Mouse (Mus musculus): ENCODE measurements around the gene Ocm. TPM values are rescaled to one million over a fixed set of nuclear protein-coding genes. Genes with fewer than 3 reads are reported as not detected.
A peak's percentile ranks its signal among the peaks of the same experiment; 100 is the strongest.

The Ocm gene
- polyA plus RNA-seq, 2 experiments from 2014 or later, result not detected

DNA sequence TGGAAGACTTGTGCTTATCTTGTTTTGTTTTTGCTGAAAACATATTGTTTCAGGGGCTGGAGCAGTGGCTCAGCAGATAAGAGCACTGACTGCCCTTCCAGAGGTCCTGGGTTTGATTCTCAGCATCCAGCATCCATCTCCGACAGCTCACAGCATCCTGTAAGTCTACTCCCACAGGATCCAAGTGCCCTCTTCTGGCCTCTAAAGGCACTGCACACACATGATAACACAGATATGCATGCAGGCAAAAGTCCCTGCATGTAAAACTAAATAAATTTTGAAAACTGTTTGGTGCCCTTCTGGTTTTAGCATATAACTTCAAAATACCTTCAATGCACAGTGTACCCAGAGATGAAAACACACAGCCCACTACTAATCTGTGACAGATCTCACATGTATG lies 27.1 kb downstream of the Ocm start:
- no peak for ATAC-seq

- ATAC-seq, result no peak
These were observed 31.7 kb downstream of the Ocm start for GRCm38 (mm10) chr5:143994632-143995365.

- ATAC-seq, result no peak
These were observed 32.6 kb downstream of the Ocm start for GRCm38 (mm10) chr5:143993849-143994248.

DNA sequence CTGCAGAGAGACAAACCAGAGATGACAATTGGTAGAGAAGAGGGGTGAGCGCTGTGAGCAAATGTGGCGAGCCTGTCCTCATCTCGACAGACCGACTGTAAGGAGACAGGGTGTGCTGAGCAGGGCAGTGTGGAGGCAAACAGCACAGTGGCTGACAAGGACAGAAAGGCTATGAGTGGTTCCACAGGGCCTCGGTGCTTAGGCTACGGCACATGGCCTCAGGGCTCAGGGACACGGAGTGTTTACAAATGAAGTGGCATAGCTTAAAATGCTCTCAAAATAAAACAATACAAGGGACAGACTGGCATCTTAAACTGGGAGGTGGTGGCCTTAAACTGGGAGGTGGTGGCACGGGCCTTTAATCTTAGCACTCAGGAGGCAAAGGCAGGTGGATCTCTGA lies 33.2 kb downstream of the Ocm start:
- ATAC-seq, result no peak

DNA sequence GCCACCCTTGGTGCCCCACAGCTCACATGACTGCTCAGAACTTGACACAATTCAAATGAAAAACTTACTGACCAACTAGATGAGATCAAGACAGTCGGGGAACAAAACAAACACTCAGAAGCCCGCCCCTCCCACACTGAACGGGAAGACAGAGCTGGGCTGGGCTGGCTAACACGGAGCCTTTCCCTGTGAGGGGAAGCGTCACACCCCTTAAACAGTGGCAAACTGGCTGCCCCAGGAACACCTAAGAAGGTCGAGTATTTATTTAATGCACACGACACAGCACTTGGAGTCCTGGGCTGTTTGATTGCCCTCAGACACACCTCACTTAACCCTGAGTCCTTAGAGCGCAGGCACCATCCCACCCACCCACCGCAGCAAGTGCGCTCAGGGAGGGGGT lies 33.8 kb downstream of the Ocm start:
- ATAC-seq, result no peak

DNA sequence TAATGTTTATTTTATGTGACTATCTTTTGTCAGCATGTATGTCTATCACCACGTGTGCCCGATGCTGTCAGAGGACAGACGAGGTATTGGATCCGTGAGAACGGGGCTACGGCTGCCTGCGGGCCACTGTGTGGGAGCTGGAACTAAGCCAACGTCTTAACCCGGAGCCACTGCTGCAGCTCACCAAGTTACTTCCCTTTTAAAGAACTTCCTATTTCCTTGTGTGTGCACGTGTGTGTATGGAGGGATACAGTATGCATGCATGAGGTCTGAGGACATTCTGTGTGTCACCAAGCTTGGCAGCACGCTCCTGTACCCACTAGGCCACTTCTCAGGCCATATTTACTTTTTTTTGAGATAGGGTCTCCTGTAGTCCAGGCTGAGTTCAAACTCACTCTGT lies 36.4 kb downstream of the Ocm start:
- no peak for ATAC-seq

DNA sequence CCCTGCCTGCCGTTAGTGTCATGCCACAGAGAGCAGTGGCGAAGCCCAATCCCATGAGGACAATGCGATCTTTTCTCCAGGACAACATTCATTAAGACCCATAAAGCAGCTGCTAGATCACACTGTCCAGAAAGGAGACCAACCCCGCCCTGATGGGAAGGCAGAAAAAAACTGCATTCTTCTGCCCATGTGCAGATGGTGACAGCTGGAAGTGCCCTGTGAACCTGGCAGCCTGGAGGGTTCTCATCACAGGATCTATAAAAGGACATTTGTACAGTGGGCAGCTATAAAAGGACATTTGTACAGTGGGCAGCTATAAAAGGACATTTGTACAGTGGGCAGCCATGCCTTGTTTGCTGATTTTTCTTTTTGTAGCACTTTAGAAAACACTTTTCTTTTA lies 37.4 kb downstream of the Ocm start:
- no peak for ATAC-seq

- ATAC-seq, result no peak
These were observed 38.9 kb downstream of the Ocm start for GRCm38 (mm10) chr5:143987596-143987995.

- no peak for ATAC-seq
These were observed 41.1 kb downstream of the Ocm start for GRCm38 (mm10) chr5:143985381-143985780.

GRCm38 (mm10) chr5:143982361-143982760 lies 44.1 kb downstream of the Ocm start:
- ATAC-seq, result no peak

DNA sequence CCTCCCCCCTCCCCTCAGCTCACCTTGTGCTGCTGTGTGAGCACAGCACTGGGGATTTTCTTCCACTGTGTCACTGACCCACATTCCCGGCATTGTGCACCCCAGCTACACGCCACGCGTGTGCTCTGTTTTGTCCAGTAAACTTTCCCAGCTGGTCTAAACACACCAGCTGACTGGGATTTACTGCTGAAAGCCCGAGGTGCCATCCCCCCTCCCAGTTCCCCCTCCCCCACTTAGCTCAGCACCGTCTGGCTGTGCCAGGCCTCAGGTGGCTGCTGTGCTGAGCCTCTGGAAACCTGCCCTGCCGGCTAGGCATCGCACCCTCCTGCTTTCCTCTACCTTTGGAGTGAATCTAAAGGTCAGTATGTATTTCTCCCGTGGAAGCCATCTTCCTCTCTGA lies 45.6 kb downstream of the Ocm start:
- no peak for ATAC-seq

DNA sequence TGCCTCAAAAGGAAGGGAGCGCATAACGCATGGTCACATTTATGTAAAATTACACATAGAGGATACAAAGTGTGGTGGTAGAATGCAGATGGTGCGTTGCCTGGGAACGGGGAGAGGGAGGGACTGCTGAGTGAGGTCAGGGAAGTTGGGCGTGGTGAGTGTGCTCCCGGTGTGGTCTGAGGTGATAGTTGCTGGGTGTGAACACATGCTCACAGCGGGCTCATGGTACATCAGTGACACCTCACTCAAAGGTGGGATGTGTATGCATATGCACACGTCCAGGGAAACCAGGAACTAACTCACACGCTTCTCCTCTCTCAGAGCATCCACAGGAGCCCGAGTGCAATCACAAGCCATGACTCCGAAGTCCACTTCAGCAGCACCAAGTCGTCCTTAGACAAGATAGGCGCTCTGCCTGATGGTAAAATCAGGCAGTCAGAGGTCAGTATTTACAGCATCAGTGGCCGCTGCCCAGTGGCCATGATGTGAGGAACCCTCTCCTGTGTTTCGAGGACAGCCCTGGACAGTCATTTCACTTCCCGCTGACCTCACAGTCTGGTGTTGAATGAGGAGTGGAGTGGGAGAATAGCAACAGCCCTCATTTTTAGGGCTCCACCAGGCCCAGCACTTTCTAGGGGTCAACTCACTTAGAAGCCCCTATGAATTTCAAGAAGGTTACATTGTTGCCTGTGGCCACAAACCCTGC lies 49.6 kb downstream of the Ocm start:
- ATAC-seq, result no peak

DNA sequence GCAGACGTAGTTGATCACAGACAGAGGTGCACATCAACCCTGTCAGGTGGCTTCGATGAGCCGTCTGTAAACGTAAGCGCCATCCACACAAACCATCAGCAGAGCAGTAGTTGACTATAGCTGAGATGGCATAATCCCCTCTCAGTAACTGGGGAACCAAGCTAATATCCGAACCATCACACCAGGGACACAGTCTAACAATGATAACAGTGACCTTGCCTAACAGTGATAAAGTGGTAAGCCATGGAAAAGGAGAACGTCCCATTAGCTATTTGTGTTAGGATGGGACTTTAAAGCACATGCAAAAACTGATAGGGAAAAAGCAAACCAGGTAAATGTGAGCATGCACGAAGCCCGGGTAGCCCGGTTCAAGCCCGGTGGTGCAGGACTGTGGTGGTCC lies 50.2 kb downstream of the Ocm start:
- no peak for ATAC-seq

GRCm38 (mm10) chr5:143975631-143975933 lies 50.9 kb downstream of the Ocm start:
- ATAC-seq, result peak; percentile 65

DNA sequence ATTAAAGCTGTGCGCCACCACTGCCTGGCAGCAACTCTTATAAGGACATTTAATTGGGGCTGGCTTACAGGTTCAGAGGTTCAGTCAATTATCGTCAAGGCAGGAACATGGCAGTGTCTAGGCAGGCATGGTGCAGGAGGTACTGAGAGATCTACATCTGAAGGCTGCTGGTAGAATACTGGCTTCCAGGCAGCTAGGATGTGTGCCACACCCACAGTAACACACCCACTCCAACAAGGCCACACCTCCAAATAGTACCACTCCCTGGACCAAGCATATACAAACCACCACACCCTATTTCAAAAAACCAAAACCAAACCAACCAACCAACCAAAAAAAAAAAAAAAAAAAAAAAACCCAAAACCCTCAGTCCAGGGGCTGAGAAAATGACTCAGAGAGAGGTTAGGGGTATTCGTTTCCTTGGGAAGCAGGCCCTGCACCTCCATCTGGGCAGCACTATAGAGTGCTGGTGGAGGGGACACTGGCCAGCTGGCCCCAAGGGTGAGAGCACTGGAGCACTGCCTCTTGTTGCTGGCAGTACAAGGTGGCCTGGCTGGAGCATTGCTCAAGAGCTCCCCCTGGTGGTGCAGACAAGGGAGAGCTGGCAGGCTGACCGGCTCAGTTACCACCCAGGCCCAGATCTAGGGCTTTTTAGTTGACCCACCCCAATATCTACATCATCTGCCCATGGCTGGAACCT lies 51.4 kb downstream of the Ocm start:
- ATAC-seq, result peak; percentile 57

- ATAC-seq, result no peak
These were observed 53.8 kb downstream of the Ocm start for GRCm38 (mm10) chr5:143972628-143973027.

Other genes with a start within 250 kb of the Ocm start
- 10 to 100 TPM; 23.7 to 26.6 TPM for gene Eif2ak1, start 208.9 kb downstream of the Ocm start, polyA plus RNA-seq (2017; shearing (Covaris generic))
- gene Ankrd61, start 129.0 kb downstream of the Ocm start, polyA plus RNA-seq (2017; shearing (Covaris generic)), result under 1 TPM; 0.73 to 0.94 TPM
- 10 to 100 TPM; 40.8 to 68.8 TPM for gene Aimp2, start 116.8 kb downstream of the Ocm start, polyA plus RNA-seq (2017; shearing (Covaris generic))
- gene Pms2, start 116.7 kb downstream of the Ocm start, polyA plus RNA-seq (2017; shearing (Covaris generic)), result 10 to 100 TPM; 45.6 to 56.3 TPM
- gene Gm42421, start 98.5 kb downstream of the Ocm start, polyA plus RNA-seq (2017; shearing (Covaris generic)), result 1 to 10 TPM in 1 of 2 experiments, under 1 TPM in 1; 0.82 to 2.3 TPM
- gene Rsph10b, start 93.6 kb downstream of the Ocm start, polyA plus RNA-seq (2017; shearing (Covaris generic)), result under 1 TPM; 0.62 to 0.75 TPM
- 10 to 100 TPM; 36.3 to 36.6 TPM for gene Ccz1, start 11.8 kb downstream of the Ocm start, polyA plus RNA-seq (2017; shearing (Covaris generic))
- 1 to 10 TPM; 3.7 to 3.9 TPM for gene Lmtk2, start 73.8 kb upstream of the Ocm start, polyA plus RNA-seq (2017; shearing (Covaris generic))
- under 1 TPM in 1 of 2 experiments, not detected in 1; 0.39 TPM for gene Bhlha15, start 163.6 kb upstream of the Ocm start, polyA plus RNA-seq (2017; shearing (Covaris generic))
- 100 to 1,000 TPM in 1 of 2 experiments, 10 to 100 TPM in 1; 78.5 to 109 TPM for gene Tecpr1, start 196.9 kb upstream of the Ocm start, polyA plus RNA-seq (2017; shearing (Covaris generic))
- 1 to 10 TPM; 2.6 to 5.2 TPM for gene Bri3, start 217.8 kb upstream of the Ocm start, polyA plus RNA-seq (2017; shearing (Covaris generic))

Measured in CD4-positive, CD25-positive, alpha-beta regulatory T cell, adult 4 months (primary cell).